Mouse (Mus musculus) small intestine, adult 2 months (tissue): ENCODE data around the gene Ehd1.

Experiments used
- CTCF ChIP-seq: fragments of 200-500 bp; IDR thresholded peaks from 2 replicates; pipeline ENCODE4 v1.5.1; 2012; ENCODE audit warnings: low read depth, mild to moderate bottlenecking, control low read depth, inconsistent platforms, low read length, moderate library complexity, mixed read lengths; ENCODE audit not compliant: insufficient replicate concordance, insufficient read length; ENCODE audit errors: extremely low read depth
- POLR2A ChIP-seq: fragments of 200-500 bp; IDR thresholded peaks from 2 replicates; pipeline ENCODE4 v1.6.1; 2012; ENCODE audit warnings: low read depth, mild to moderate bottlenecking, control low read depth, inconsistent platforms, low read length, moderate library complexity

GRCm38 (mm10) chr19:6342276-6342933 is 65.9 kb downstream of the Ehd1 start:
- TF ChIP-seq CTCF (no peak), POLR2A (no peak)
